Mouse (Mus musculus): ENCODE data around the gene Cpsf4l. TPM values are rescaled to one million over a fixed set of nuclear protein-coding genes. Genes with fewer than 3 reads are reported as not detected.

The Cpsf4l gene
- polyA plus RNA-seq, 1 experiment from 2014 or later = 0.47 TPM

DNA sequence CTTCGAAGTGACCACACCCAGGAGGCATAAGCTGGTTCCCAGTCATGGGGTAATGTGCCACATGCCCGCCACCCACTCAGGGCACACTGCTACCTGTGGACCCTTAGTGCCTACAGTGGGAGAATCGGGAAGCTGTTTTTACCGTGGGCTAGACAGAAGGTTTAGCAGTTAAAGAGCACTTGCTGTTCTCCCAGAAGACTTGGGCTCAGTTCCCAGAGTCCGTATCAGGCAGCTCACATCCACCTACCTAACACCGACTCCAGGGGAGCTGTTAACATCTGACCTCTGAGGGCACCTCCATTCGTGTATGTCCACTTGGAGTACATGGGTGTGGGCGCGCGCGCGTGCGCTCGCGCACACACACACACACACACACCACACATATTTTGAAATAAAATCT is 55.7 kb downstream of the Cpsf4l start:
- DNase-seq (ENCODE audit: low spot score) = no peak
- WGBS = 93% methylated on average over 15 of the region's 15 CpGs
- no peak overlapping the region for H3K27ac ChIP-seq
- H3K4me3 ChIP-seq = no peak overlapping the region
- H3K36me3 ChIP-seq = peaks cover 82% of the 10 kb centered on the region
- peaks cover 56% of the 10 kb centered on the region for H3K4me1 ChIP-seq (replicated peaks)
- H3K27me3 ChIP-seq (ENCODE audit: insufficient read depth, poor library complexity, severe bottlenecking) = no peaks in the 10 kb centered on the region
- no peaks in the 10 kb centered on the region for H3K9me3 ChIP-seq

DNA sequence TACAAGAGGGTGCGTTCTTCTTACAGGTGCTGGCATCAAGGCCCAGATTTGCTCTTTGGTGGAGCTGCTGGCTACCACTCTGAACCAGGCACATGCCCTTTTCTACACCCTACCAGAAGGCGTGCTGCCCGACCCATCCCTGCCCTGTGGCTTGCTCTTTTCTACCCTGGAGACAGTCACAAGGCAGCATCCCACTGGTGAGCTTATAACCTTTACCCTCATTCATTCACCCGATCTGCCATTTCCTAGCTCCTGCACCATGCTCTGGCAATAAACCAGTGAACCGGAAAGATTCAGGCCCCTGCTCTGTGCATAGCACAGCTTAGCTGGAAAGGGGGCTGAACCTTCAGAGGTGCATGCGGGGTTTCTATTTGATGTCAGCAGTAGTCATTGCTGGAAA is 57.3 kb downstream of the Cpsf4l start:
- WGBS = 88% methylated on average over 6 of the region's 6 CpGs
- 0 out of 2 replicates have a peak overlapping the region, but pooled peaks have one; percentile 20 for H3K4me3 ChIP-seq
- peaks cover 64% of the 10 kb centered on the region for H3K4me1 ChIP-seq (replicated peaks)
- no peaks in the 10 kb centered on the region for H3K9me3 ChIP-seq
- H3K27ac ChIP-seq = peak overlapping the region; percentile 76; the same call in 1 of the 2 replicates
- DNase-seq (ENCODE audit: low spot score) = no peak
- peaks cover 66% of the 10 kb centered on the region for H3K36me3 ChIP-seq
- H3K27me3 ChIP-seq (ENCODE audit: insufficient read depth, poor library complexity, severe bottlenecking) = no peaks in the 10 kb centered on the region

DNA sequence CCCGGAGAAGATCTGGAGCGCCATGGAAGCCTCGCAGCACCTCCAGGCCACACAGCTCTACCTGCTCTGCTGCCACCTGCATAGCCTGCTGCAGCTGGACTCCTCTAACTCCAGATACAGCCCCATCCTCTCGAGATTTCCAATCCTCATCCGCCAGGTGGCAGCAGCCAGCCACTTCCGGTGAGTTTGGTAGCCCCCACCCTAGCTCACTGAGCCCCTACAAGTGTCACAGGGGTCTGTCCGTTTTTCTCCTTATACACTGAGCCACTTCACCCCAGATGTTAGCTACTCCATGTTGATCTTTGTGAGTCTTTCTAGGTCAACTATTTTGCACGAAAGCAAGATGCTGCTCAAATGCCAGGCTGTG is 57.9 kb downstream of the Cpsf4l start:
- Histone ChIP-seq H3K9me3 (no peaks in the 10 kb centered on the region), H3K27ac (peak overlapping the region; percentile 76), H3K27me3 (ENCODE audit: insufficient read depth, poor library complexity, severe bottlenecking) (no peaks in the 10 kb centered on the region), H3K36me3 (peaks cover 60% of the 10 kb centered on the region), H3K4me3 (peak overlapping the region; percentile 20), H3K4me1 (replicated peaks) (peaks cover 62% of the 10 kb centered on the region)
- DNase-seq (ENCODE audit: low spot score) = peak; percentile 58
- 45% methylated on average over 8 of the region's 8 CpGs for WGBS

DNA sequence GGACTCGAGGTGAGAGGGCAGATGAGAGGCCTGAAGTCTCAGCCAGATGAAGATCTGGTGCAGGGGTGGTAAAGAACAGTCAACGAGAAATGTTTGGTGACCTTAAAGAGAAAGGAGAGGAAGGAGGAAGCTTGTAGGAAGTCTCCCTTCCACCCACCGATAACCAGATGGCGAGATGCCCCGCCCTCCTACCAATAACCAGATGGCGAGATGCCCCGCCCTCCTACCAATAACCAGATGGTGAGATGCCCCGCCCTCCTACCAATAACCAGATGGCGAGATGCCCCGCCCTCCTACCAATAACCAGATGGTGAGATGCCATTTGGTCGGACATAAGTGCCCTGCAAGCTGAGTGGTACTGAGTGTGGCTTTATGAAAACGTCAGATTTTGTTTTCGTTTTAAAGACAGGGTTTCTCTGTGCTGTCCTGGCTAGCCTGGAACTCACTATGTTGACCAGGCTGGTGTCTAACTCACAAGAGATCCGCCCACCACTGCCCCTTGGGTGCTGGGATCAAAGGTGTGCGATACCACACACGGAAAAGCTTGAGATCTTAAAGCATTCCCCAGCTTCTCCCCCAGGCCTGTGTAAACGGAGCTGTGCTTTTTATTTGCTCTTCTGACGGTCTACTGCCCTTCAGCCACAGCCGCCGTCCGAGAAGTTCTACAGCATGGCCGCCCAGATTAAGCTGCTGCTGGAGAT is 58.5 kb downstream of the Cpsf4l start:
- peak; percentile 29 for DNase-seq (ENCODE audit: low spot score)
- Histone ChIP-seq H3K4me1 (replicated peaks) (peaks cover 57% of the 10 kb centered on the region), H3K4me3 (peak overlapping the region; percentile 77), H3K27me3 (ENCODE audit: insufficient read depth, poor library complexity, severe bottlenecking) (no peaks in the 10 kb centered on the region; the same call in 1 of the 2 replicates), H3K9me3 (no peaks in the 10 kb centered on the region), H3K36me3 (peaks cover 55% of the 10 kb centered on the region), H3K27ac (peak overlapping the region; percentile 80)
- 70% methylated on average over 22 of the region's 22 CpGs for WGBS

DNA sequence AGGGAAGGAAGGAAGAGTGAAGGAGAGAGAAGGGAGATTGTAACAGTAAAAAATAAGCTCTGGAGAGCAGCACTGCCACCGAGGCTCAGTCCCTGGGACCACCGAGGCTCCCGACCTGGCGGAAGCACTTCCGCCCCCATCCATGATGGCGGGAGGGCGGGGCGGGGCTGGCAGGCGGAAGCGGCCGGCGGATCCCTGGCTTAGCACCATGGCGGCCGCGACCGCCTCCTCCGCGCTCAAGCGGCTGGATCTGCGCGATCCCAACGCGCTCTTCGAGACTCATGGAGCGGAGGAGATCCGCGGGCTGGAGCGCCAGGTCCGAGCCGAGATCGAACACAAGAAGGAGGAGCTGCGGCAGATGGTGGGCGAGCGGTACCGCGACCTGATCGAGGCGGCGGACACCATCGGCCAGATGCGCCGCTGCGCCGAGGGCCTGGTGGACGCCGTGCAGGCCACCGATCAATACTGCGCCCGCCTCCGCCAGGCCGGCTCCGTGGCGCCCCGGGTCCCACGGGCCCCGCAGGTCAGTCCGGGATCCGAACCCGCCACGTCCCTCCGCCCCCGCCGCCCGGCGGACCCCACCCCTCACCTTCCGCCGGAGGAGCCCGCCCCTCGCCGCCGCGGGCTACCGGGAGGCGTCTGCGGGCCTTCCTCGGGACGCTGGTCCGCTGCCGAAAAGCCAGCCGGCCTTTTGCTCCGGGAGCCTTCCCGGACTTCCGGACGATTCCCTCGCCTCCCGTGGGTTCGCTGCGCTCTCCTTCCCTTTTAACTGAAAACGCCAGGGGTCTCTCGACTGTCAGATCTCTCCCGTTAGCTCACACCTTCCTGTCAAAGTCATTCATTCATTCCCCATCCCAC is 60.2 kb downstream of the Cpsf4l start, which contains the start of gene Slc39a11:
TSS of gene Slc39a11 (minus strand) at position 727 of the 858 bp plus-strand sequence.
- no peaks in the 10 kb centered on the region for H3K9me3 ChIP-seq
- peak; percentile 86 for DNase-seq (ENCODE audit: low spot score)
- H3K27ac ChIP-seq = peak within 1 kb of the TSS; percentile 94
- peaks cover 37% of the 10 kb centered on the region for H3K36me3 ChIP-seq
- H3K27me3 ChIP-seq (ENCODE audit: insufficient read depth, poor library complexity, severe bottlenecking) = no peaks in the 10 kb centered on the region; the same call in 1 of the 2 replicates
- H3K4me1 ChIP-seq (replicated peaks) = peaks cover 54% of the 10 kb centered on the region
- under 1% methylated on average over 91 of the region's 91 CpGs for WGBS
- peak within 1 kb of the TSS; percentile 77 for H3K4me3 ChIP-seq

DNA sequence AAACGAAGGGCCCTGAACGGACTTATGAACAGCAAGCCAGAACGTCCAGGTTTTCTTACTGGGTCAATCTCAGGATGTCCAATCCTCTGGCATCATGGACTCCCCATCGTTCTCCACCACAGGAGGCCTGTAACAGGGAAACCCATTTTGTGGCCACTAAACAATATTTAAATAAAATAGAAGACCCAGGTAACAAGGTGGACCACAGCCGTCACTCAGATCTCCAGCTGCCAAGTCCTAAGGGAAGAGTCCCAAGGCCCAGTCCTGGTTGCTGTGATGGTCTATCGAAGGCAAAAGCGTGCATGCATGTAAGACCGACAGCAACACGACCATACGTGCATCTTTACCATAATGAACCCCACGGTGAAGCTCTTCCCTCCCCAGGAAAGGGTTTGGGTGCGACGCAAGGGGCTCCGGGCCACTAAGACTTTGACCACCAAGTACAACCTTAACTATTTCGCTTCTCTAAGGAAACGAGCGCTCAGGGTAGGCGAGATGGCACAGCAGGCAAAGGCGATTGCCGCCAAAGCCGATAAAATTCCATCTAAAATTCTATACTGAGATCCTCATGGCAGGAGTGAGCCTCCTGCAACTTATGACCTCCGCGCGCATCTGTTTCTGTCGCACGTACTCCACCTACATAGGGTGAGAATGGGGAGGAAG is 61.0 kb downstream of the Cpsf4l start, which contains the start of gene Cog1:
TSS of gene Cog1 (plus strand) at position 480 of the 663 bp plus-strand sequence.
- H3K27ac ChIP-seq = peak within 1 kb of the TSS; percentile 94
- DNase-seq (ENCODE audit: low spot score) = no peak
- H3K4me3 ChIP-seq = peak within 1 kb of the TSS; percentile 77

More for the DNA sequence above, 61.0 kb downstream of the Cpsf4l start, which contains the start of gene Cog1:
- Histone ChIP-seq H3K27me3 (ENCODE audit: insufficient read depth, poor library complexity, severe bottlenecking) (peaks cover 2% of the 10 kb centered on the region; the same call in 1 of the 2 replicates), H3K36me3 (peaks cover 29% of the 10 kb centered on the region), H3K4me1 (replicated peaks) (peaks cover 49% of the 10 kb centered on the region), H3K9me3 (no peaks in the 10 kb centered on the region)
- 38% methylated on average over 26 of the region's 26 CpGs for WGBS

Other genes starting within 250 kb of the Cpsf4l start
- gene Sstr2, start 90.7 kb downstream of the Cpsf4l start, polyA plus RNA-seq (2016; fragmentation: Nextera tagmentation; extraction: Ambion mirVana) = 18.7 and 30.4 TPM in 2 replicates
- 32.1 and 40.3 TPM in 2 replicates for gene Cog1, start 60.8 kb downstream of the Cpsf4l start, polyA plus RNA-seq (2016; fragmentation: Nextera tagmentation; extraction: Ambion mirVana)
- gene Slc39a11, start 59.9 kb downstream of the Cpsf4l start, polyA plus RNA-seq (2016; fragmentation: Nextera tagmentation; extraction: Ambion mirVana) = 21.5 and 25.3 TPM in 2 replicates
- gene Fam104a, start 25.9 kb downstream of the Cpsf4l start, polyA plus RNA-seq (2016; fragmentation: Nextera tagmentation; extraction: Ambion mirVana) = 58.8 TPM in 2 replicates
- gene D11Wsu47e, start 25.6 kb downstream of the Cpsf4l start, polyA plus RNA-seq (2016; fragmentation: Nextera tagmentation; extraction: Ambion mirVana) = 25.8 and 27.3 TPM in 2 replicates
- 114 and 120 TPM in 2 replicates for gene Cdc42ep4, start 41.9 kb upstream of the Cpsf4l start, polyA plus RNA-seq (2016; fragmentation: Nextera tagmentation; extraction: Ambion mirVana)

Data from hindbrain, embryonic 10.5 days (tissue).